In genomic region chr14:121866574-121866973, GRCm38 (mm10) we compare ENCODE assay signal across 23 mouse cellular contexts. TPM values are rescaled to one million over a fixed set of nuclear protein-coding genes. Genes with fewer than 3 reads are reported as not detected.
DNase-seq lines count a peak whose midpoint lies in the region; ATAC-seq and TF ChIP-seq lines count a peak whose summit lies in the region.
"Had no signal": no experiment of that assay in that cellular context is flagged by ENCODE, and none has a peak within 500 bp of the region (broad histone marks: within the 10 kb centered on the region; RNA-seq: fewer than 3 reads in every experiment).

No protein-coding gene starts in this region.

- no peaks in the 10 kb centered on the region for H3K9me3 ChIP-seq in forebrain, embryonic 11.5 days (ENCODE audit: control insufficient read depth, low read length)
- no peaks in the 10 kb centered on the region for H3K9me3 ChIP-seq in forebrain, embryonic 10.5 days
- H3K9me3 ChIP-seq in CH12.LX (replicated peaks; ENCODE audit: low read length) = no peaks in the 10 kb centered on the region
- H3K9me3 ChIP-seq: G1E had no signal

- 84% methylated on average over 3 of the region's 3 CpGs for WGBS in forebrain, embryonic 11.5 days
- WGBS in forebrain, embryonic 10.5 days = 71% methylated on average over 3 of the region's 3 CpGs

- no peaks in the 10 kb centered on the region for H3K36me3 ChIP-seq in forebrain, embryonic 11.5 days (ENCODE audit: control insufficient read depth, insufficient read depth, low read length)
- H3K36me3 ChIP-seq in forebrain, embryonic 10.5 days (replicated peaks) = no peaks in the 10 kb centered on the region
- no peaks in the 10 kb centered on the region for H3K36me3 ChIP-seq in CH12.LX (replicated peaks in 1 of 2; ENCODE audit: control insufficient read depth in 1 of 2, insufficient read depth in 1 of 2, low read length in 1 of 2)
- H3K36me3 ChIP-seq: G1E had no signal

- in situ Hi-C loops in CH12.LX (cut with MboI; ENCODE audit: low pct_ligation_motif_present, low pct_unique_long_range_greater_than_20kb, low sequenced_read_pairs) = loop anchor here (5.0 kb wide), 2 partner anchors 56 to 196 kb away; no protein-coding TSS in a partner anchor

- no peak overlapping the region for H3K9ac ChIP-seq in forebrain, embryonic 11.5 days (ENCODE audit: low read length)
- peak overlapping the region; percentile 6; the same call in 1 of the 2 replicates for H3K9ac ChIP-seq in CH12.LX (ENCODE audit: insufficient read depth, low read depth)

- no peak for TF ChIP-seq POLR2A in CH12.LX (IDR thresholded peaks at IDR 0.05; ENCODE audit: low read depth, low read length)

- dilution Hi-C loops in CH12.LX (cut with MboI; ENCODE audit: extremely low pct_ligation_motif_present, extremely low pct_unique_long_range_greater_than_20kb, low sequenced_read_pairs) = no loop called here

- peak; percentile 63 for TF ChIP-seq EP300 in CH12.LX (IDR thresholded peaks at IDR 0.05; ENCODE audit: low read length)

- H3K27me3 ChIP-seq in forebrain, embryonic 11.5 days (ENCODE audit: control insufficient read depth, insufficient read depth, low read length) = no peaks in the 10 kb centered on the region
- no peaks in the 10 kb centered on the region for H3K27me3 ChIP-seq in forebrain, embryonic 10.5 days (ENCODE audit: poor library complexity, severe bottlenecking)
- H3K27me3 ChIP-seq in CH12.LX (replicated peaks) = no peaks in the 10 kb centered on the region

- no peak overlapping the region for H3K27ac ChIP-seq in forebrain, embryonic 11.5 days (ENCODE audit: low read depth, low read length)
- H3K27ac ChIP-seq in forebrain, embryonic 10.5 days = no peak overlapping the region
- H3K27ac ChIP-seq in CH12.LX (ENCODE audit: insufficient read depth, low read depth) = peak overlapping the region; percentile 93

- no peak overlapping the region for H3K4me2 ChIP-seq in forebrain, embryonic 11.5 days (ENCODE audit: low read depth, low read length, severe bottlenecking)
- peak overlapping the region; percentile 47 for H3K4me2 ChIP-seq in CH12.LX (ENCODE audit: insufficient read depth, low read depth, poor library complexity, severe bottlenecking)

- no peak; the same call in 1 of the 2 replicates for TF ChIP-seq RAD21 in CH12.LX (IDR thresholded peaks at IDR 0.05; ENCODE audit: low read depth, low read length)

- H3K79me2 ChIP-seq in CH12.LX (replicated peaks; ENCODE audit: control insufficient read depth, extremely low read depth, insufficient read depth, poor library complexity, severe bottlenecking) = no peaks in the 10 kb centered on the region

- DNase-seq in forebrain, embryonic 11.5 days (ENCODE audit: low spot score) = peak; percentile 43
- no peak for DNase-seq in forebrain, embryonic 10.5 days (ENCODE audit: extremely low spot score, low spot score)
- DNase-seq in A20 (ENCODE audit: low read depth, low spot score) = peak; percentile 49
- DNase-seq in CH12.LX (ENCODE audit: extremely low read depth) = peak; percentile 39
- no peak for DNase-seq in embryo, embryonic 10.5 days (ENCODE audit: low spot score)
- no peak for DNase-seq in gastrocnemius, adult 18-20 months (ENCODE audit: low spot score)
- DNase-seq: adrenal gland, adult 2 months; adrenal gland, adult 8-10 months; adrenal gland, postnatal 10 days; adrenal gland, postnatal 14 days; adrenal gland, postnatal 25 days; adrenal gland, postnatal 36 days; B cell, adult 2 months; cerebellum, adult 11 months; cerebellum, adult 11-12 months; cerebellum, adult 18-20 months; cerebellum, adult 2 months; cerebellum, adult 8-10 months had no signal

- no peaks in the 10 kb centered on the region for H3K4me1 ChIP-seq in forebrain, embryonic 11.5 days (replicated peaks; ENCODE audit: control insufficient read depth, insufficient read depth, low read length)
- no peaks in the 10 kb centered on the region for H3K4me1 ChIP-seq in forebrain, embryonic 10.5 days
- H3K4me1 ChIP-seq in CH12.LX (ENCODE audit: control insufficient read depth in 1 of 2, insufficient read depth in 2 of 2) = peaks cover 14 to 36% of the 10 kb centered on the region in 2 experiments

- no peak for ATAC-seq in forebrain, embryonic 11.5 days (replicated peaks; ENCODE audit: low FRiP score)
- ATAC-seq: activated CD4-positive, CD25-positive, alpha-beta regulatory T cell, adult 4 months; CD4-positive, CD25-positive, alpha-beta regulatory T cell, adult 4 months; Patski had no signal

- TF ChIP-seq CTCF in CH12.LX (conservative IDR thresholded peaks at IDR 0.05 in 1 of 2, IDR thresholded peaks at IDR 0.05 in 1 of 2; ENCODE audit: low read depth in 2 of 2, low read length in 2 of 2) = no peak

- no peak overlapping the region for H3K4me3 ChIP-seq in forebrain, embryonic 11.5 days (ENCODE audit: low read depth, low read length)
- no peak overlapping the region for H3K4me3 ChIP-seq in forebrain, embryonic 10.5 days
- peak overlapping the region in 1 of 3 experiments; percentile 31 for H3K4me3 ChIP-seq in CH12.LX (replicated peaks in 1 of 3; ENCODE audit: low read depth in 2 of 3, low read length in 2 of 3, poor library complexity in 1 of 3)

TF ChIP-seq in CH12.LX, 34 proteins besides CTCF, POLR2A, EP300 and RAD21:
- TF ChIP-seq PAX5 (IDR thresholded peaks at IDR 0.05; ENCODE audit: low read length) (no peak), SIN3A (IDR thresholded peaks at IDR 0.05; ENCODE audit: low read length) (peak; percentile 45; the same call in 1 of the 2 replicates), IRF4 (IDR thresholded peaks at IDR 0.05; ENCODE audit: low read depth, low read length) (peak; percentile 87), SMC3 (IDR thresholded peaks at IDR 0.05; ENCODE audit: low read depth, low read length) (no peak), E2F4 (IDR thresholded peaks at IDR 0.05; ENCODE audit: insufficient replicate concordance, low read depth, low read length) (no peak), JUND (conservative IDR thresholded peaks at IDR 0.05; ENCODE audit: low read depth, low read length) (0 out of 2 replicates have a peak, but pooled peaks have one; percentile 26), NELFE (IDR thresholded peaks at IDR 0.05; ENCODE audit: low read depth, low read length) (no peak), UBTF (IDR thresholded peaks at IDR 0.05; ENCODE audit: low read depth, low read length) (no peak), TCF12 (IDR thresholded peaks at IDR 0.05; ENCODE audit: low read depth, low read length) (peak; percentile 46; the same call in 1 of the 2 replicates), MAX (IDR thresholded peaks at IDR 0.05; ENCODE audit: low read length) (peak; percentile 78; the same call in 1 of the 2 replicates), ETS1 (conservative IDR thresholded peaks at IDR 0.05; ENCODE audit: low read depth, low read length) (no peak; the same call in 1 of the 2 replicates), MEF2A (IDR thresholded peaks at IDR 0.05; ENCODE audit: borderline replicate concordance, low read depth, low read length) (0 out of 2 replicates have a peak, but pooled peaks have one; percentile 46), MYC (IDR thresholded peaks at IDR 0.05; ENCODE audit: low read depth, low read length) (peak; percentile 75; the same call in 1 of the 2 replicates), BHLHE40 (IDR thresholded peaks at IDR 0.05; ENCODE audit: low read depth, low read length) (peak; percentile 93), CHD1 (IDR thresholded peaks at IDR 0.05; ENCODE audit: low read depth, low read length) (no peak), USF1 (IDR thresholded peaks at IDR 0.05; ENCODE audit: low read depth, low read length) (no peak), ZKSCAN1 (IDR thresholded peaks at IDR 0.05; ENCODE audit: borderline replicate concordance, low read depth, low read length) (no peak), USF2 (conservative IDR thresholded peaks at IDR 0.05; ENCODE audit: low read depth, low read length) (no peak)

RNA-seq across cellular contexts. Expression of gene Ubac2, which starts 11.8 kb away (rescaled TPM):
- polyA plus RNA-seq in forebrain, embryonic 11.5 days (2014; fragmentation: Nextera tagmentation; extraction: Ambion mirVana) = 72.9 and 76.9 TPM in 2 replicates
- polyA plus RNA-seq in forebrain, embryonic 10.5 days (2016; fragmentation: Nextera tagmentation; extraction: Ambion mirVana) = 80.7 and 83.1 TPM in 2 replicates
- total RNA-seq in CH12.LX (2012; rRNA removed) (30.8 and 32.8 TPM in 2 replicates), CH12.LX (2014; rRNA removed) (39.7 and 40.1 TPM in 2 replicates)
- 32.6 and 35.5 TPM in 2 replicates for polyA plus RNA-seq in CH12.LX (2012; ENCODE audit: insufficient read length, low read depth)
- 10 to 100 TPM; 25.5 to 32.9 TPM for total RNA-seq in gastrocnemius, adult 18-20 months (2021)

RNA-seq across cellular contexts. Expression of gene Gpr18, which starts 49.0 kb away (rescaled TPM):
- 0.36 and 0.49 TPM in 2 replicates for polyA plus RNA-seq in forebrain, embryonic 11.5 days (2014; fragmentation: Nextera tagmentation; extraction: Ambion mirVana)
- 0.23 and 0.55 TPM in 2 replicates for polyA plus RNA-seq in forebrain, embryonic 10.5 days (2016; fragmentation: Nextera tagmentation; extraction: Ambion mirVana)
- total RNA-seq in CH12.LX (2012; rRNA removed) (26.8 and 33.5 TPM in 2 replicates), CH12.LX (2014; rRNA removed) (32.5 and 37.0 TPM in 2 replicates)
- 37.8 and 46.2 TPM in 2 replicates for polyA plus RNA-seq in CH12.LX (2012; ENCODE audit: insufficient read length, low read depth)
- not detected for total RNA-seq in gastrocnemius, adult 18-20 months (2021)
- polyA plus RNA-seq: brain, embryonic 14.5 days; cerebellum, adult 2 months; G1E had no signal

Comparison
In these comparisons a context has a peak if more than half of its experiments do, and no peak if none do; other contexts are left out.
1. DNase-seq: peak in forebrain, embryonic 11.5 days (single experiment), A20 (single experiment) and CH12.LX (single experiment); none in forebrain, embryonic 10.5 days (single experiment), embryo, embryonic 10.5 days (single experiment) and gastrocnemius, adult 18-20 months (single experiment).
2. RNA of gene Gpr18, which starts 49.0 kb away (polyA plus RNA-seq): 37.8 to 46.2 TPM in CH12.LX; 0.23 to 0.55 TPM in forebrain, embryonic 10.5 days and 0.36 to 0.49 TPM in forebrain, embryonic 11.5 days; every median in the first group is over 10 times any median in the second.